Mouse (Mus musculus): ENCODE results near the gene Sgpp2.
A peak's percentile ranks its signal among the peaks of the same experiment; 100 is the strongest.

The Sgpp2 gene

GRCm38 (mm10) chr1:78310021-78310752, at the start of gene Sgpp2:
TSS of gene Sgpp2 (plus strand) at chr1:78310345.
- no peak for DNase-seq (ENCODE audit: low spot score)

DNA sequence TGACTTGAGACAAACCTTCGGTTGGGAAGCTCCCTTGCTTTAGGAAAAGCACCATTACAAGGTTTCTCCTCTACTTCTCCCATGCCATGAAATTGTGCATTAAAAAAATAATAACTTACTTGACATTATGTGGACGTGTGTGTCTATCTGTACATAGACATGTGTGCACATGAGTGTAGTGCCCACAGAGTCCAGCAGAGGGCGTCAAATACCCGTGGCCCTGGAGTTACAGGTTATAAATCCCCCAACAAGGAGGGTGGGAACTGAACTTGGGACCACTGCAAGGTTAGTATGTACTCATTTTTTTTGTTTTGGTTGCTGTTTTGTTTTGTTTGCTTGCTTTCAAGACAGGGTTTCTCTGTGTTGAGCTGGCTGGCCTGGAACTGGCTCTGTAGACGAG, 42.6 kb upstream of the Sgpp2 start:
- DNase-seq (ENCODE audit: low spot score): no peak

GRCm38 (mm10) chr1:78272915-78273314, 37.2 kb upstream of the Sgpp2 start:
- DNase-seq (ENCODE audit: low spot score): no peak

- no peak for DNase-seq (ENCODE audit: low spot score)
These were observed 31.0 kb upstream of the Sgpp2 start for GRCm38 (mm10) chr1:78279128-78279527.

GRCm38 (mm10) chr1:78292397-78292796, 17.7 kb upstream of the Sgpp2 start:
- no peak for DNase-seq (ENCODE audit: low spot score)

DNA sequence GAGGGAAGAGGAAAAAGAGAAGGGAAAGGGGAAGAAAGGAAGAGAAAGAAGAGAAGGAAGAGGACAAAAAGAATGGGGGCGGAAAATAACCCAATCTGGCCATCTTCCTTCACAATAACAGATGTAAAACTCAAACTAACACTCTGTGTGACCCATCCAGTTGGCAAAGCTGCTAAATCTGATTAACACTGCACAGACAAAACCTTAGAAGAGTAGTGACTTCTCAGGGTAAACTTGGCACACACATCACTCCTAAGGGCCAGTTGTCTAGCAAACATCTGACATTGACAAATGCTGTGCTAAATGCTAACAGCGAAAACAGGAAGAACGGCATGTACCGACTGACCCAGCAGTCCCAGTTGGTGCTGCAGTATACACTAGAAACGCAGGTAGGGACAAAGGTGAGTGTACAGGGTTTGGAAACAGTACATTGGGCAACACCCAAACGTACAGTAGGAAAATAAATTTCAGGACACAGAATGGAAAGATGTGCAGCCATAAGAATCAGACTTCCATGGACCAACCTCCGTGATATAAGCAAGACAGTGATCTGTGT, 10.4 kb upstream of the Sgpp2 start:
- no peak for DNase-seq (ENCODE audit: low spot score)

DNA sequence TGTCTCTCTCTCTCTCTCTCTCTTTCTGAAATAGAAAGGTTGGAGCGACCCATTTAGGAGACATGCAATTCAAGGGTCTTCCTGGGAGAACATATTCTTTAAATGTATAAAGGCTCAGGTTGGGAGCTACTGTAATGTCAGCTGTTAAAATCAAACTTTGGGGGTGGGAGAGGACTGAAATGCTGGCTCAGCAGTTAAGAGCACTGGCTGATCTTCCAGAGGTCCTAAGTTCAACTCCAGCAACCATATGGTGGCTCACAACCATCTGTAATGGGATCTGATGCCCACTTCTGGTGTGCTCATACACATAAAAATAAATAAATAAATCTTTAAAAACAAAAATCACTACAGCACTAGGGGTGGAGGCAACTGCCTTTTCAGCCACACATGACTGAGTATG, 1.5 kb upstream of the Sgpp2 start:
- no peak for DNase-seq (ENCODE audit: low spot score)

GRCm38 (mm10) chr1:78309280-78309679, 865 bp upstream of the Sgpp2 start:
- DNase-seq (ENCODE audit: low spot score): no peak

DNA sequence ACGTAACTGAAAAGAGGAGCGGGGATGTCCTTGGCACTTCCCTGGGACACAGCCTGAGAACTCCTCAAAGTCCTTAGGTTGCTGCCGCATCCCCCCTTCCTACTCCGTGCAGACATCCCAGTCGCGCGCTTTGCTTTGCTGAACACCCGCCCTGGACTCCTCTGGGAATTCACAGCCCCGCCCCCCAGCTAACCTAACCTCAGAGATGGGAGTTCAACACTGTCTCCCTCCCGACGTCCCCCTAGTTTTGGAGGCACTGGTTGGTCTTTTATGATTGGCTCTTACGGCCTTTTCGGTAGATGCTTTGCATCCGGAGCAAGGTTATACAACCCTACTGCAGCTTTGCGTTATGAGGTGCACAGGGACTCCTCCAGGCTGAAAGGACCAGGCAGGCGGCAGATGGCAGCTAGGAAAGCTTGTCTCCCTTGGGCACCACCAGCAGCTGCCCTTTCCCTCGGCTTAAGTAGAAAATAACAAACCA, 756 bp downstream of the Sgpp2 start:
- no peak for DNase-seq (ENCODE audit: low spot score)

GRCm38 (mm10) chr1:78311482-78311881, 1.3 kb downstream of the Sgpp2 start:
- DNase-seq (ENCODE audit: low spot score): no peak

DNA sequence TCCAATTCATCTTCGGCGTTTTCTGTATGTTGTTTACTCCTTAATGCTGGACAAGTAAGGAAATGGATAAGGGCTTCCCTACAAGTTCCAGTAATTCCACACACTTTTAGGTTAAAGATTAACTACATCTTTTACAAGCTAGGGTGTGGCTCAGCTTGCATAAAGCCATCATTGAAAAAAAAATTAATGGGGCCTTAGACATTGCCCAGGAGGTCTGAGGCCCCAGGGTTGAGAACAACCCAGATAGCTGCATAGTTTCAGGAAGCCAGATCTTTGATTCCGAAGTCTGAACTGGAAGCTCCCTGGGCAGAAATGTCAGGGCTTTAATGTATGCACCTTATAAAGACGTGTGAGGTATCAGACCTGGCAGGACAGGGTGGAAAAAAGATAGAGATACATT, 2.8 kb downstream of the Sgpp2 start:
- no peak for DNase-seq (ENCODE audit: low spot score)

DNA sequence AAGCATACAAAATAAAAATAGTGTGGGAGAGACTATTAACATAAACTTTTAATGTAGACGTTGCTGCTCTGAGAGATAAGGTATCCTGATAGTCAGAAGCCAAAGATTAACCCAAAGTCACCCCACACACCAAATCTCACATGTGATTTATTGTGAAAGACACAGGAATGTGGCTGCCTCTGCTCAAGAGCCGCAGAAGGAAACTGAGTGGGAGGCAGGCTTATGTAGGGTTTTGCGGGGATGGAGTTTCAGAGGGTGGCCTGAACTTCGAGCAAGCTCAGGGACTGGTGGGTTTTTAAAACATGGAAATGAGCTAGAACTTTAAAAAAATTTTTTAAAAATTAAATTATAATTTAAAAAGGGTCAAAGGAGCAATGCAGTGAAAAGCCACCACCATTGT, 3.8 kb downstream of the Sgpp2 start:
- DNase-seq (ENCODE audit: low spot score): no peak

DNA sequence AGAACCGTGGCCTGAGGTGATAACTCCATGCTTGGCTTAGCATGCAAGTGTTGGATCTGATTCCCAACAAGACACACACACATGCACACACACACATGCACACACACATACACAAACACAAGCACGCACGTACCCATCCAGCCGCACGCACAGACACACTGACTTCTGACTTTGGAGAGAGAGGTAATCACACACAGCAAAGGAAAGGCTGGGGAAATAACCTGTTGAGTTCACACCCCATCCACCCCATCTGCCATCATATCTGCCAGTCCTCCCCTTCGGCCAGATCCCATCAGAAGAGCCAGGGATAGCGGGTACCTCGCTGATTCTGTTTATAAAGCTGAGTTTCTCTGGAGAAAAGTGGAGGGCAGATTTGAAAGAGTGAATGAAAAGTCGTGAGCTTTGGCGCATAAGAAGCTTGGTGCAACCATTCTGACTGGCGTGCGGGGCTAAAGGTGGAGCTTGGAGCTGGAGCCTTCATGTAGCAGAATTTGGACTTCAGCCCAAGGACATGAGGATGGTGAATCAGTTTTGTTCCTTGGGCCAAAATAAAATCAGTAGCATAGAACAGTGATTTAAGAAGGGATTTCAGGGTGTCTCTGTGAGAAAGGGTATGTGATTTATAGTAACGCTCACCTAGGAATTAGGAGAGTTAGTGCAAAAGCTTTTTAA, 8.1 kb downstream of the Sgpp2 start:
- DNase-seq (ENCODE audit: low spot score): no peak

GRCm38 (mm10) chr1:78320291-78320690, 10.1 kb downstream of the Sgpp2 start:
- no peak for DNase-seq (ENCODE audit: low spot score)

GRCm38 (mm10) chr1:78322098-78322778, 12.1 kb downstream of the Sgpp2 start:
- no peak for DNase-seq (ENCODE audit: low spot score)

DNA sequence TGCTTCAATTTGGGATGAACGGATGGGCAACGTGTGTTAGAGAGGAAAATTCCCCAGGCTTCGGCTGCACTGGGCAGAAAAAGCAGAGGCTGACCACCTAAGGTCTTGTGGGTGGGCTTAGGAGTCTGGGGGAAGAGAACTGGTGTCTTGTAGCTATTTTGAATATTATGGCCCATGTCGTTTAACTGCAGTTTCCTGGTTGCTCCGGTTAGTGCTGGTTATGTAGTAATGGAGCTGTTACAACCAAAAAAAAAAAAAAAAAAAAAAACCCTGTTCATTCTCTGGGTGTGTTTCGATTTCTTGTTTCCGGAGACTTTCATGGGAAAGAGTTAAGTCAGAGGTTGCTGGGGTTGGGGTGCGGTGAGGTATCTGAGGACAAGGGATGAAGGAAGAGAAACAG, 12.7 kb downstream of the Sgpp2 start:
- no peak for DNase-seq (ENCODE audit: low spot score)

- no peak for DNase-seq (ENCODE audit: low spot score)
These were observed 13.9 kb downstream of the Sgpp2 start for GRCm38 (mm10) chr1:78324044-78324443.

DNA sequence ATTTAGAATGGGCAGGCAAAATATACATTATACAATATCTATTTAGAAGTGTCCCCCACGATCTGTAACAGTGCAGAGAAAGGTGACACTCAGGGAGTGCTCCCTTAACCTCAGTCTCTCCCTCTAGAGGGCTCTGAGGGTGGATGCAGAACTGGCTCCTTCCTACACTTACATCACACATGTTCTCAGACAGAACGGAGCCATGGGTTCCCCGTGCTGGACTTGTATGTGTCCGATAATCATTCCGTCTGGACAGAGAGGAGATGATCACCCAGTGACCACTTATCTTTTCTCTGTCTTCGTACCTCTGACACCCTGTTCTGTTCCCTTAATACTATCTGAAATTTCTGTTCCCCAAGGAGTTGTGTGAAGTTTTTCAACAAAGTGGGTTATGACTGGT, 15.7 kb downstream of the Sgpp2 start:
- DNase-seq (ENCODE audit: low spot score): no peak

DNA sequence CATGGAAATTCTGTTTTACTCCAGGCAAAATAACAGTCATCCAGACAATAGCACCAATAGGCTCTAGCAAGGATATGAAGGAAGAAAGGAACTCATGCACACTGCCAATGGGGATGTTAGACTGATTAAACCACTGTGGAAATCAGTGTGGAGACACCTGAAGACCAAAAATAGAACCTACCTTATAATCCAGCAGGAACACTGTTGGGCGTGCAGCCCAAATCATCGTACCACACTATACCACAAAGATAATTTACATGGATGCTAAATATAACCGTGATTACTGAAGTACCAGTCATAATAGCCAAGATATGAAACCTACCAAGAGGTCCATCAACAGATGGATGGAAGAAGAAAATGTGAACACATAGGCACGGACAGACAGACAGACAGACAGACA, 18.5 kb downstream of the Sgpp2 start:
- no peak for DNase-seq (ENCODE audit: low spot score)

DNA sequence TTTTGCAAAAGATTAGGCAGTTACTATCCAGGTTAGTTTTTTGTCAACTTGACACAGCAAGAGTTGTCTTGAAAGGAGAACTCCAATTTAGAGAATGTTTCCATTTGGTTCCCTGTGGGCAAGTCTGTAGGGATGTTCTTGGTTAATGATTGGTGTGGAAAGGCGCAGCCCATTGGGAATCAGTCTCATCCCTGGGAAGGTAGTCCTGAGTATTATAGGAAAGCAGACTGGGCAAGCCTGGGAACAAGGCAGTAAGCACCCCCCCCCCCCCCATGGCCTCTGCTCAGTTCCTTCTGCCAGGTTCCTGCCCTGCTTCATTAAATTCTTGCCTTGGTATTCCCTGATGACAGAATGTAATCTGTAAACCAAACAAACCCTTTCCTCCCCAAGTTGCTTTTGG, 19.7 kb downstream of the Sgpp2 start:
- no peak for DNase-seq (ENCODE audit: low spot score)

GRCm38 (mm10) chr1:78330620-78331158, 20.5 kb downstream of the Sgpp2 start:
- no peak for DNase-seq (ENCODE audit: low spot score)

DNA sequence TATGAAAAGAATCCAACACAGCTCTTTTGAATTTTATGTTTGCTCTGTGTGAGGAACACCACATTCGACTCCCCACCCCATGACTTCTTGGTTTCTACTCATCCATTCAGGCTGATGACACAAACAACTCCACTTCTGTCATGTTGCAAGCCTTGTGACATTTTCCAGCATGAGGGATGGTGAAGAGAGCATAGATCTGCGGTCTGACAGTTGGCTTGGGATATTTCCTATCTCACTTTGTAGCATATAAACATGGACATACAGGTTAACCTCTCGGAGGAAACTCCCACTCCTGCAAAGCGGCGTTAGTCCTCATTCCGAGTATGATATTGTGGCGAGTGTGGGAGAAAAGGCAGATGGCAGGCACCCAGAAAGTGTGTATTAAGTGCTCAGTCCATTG, 27.6 kb downstream of the Sgpp2 start:
- DNase-seq (ENCODE audit: low spot score): no peak

GRCm38 (mm10) chr1:78338212-78338611, 28.1 kb downstream of the Sgpp2 start:
- peak; percentile 48 for DNase-seq (ENCODE audit: low spot score)
